Mouse (Mus musculus): ENCODE results near the gene Gdpd3. TPM values are rescaled to one million over a fixed set of nuclear protein-coding genes. Genes with fewer than 3 reads are reported as not detected.
A peak's percentile ranks its signal among the peaks of the same experiment; 100 is the strongest.

The Gdpd3 gene
- polyA plus RNA-seq, 1 experiment from 2014 or later, result 6.4 TPM

DNA sequence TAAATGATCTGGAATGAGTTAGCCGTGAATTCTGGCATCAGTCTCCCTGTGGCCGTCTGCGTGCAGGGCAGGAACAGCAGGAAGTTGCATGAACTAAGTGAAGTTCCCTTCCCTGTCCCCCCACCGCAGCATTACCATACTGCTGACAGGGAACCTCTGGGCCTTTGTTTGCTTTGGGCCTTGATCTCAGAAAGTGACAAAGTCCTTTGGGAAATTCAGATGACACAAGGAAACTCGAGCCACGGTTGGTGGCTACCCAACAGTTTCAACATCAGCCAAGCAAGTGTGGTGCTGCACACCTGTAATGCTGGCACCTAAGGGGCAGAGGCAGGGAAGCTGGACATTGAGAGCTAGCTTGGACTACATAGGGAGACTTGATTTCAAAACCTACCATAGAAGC is 19.3 kb upstream of the Gdpd3 start:
- Histone ChIP-seq H3K36me3 (ENCODE audit: insufficient read depth, low read length) (no peaks in the 10 kb centered on the region), H3K27me3 (ENCODE audit: insufficient read depth, low read length) (no peaks in the 10 kb centered on the region), H3K4me2 (ENCODE audit: low read length) (no peak overlapping the region), H3K27ac (no peak overlapping the region), H3K9ac (ENCODE audit: low read depth, low read length) (no peak overlapping the region), H3K4me3 (replicated peaks; ENCODE audit: low read depth, low read length) (no peak overlapping the region), H3K9me3 (replicated peaks; ENCODE audit: low read length) (no peaks in the 10 kb centered on the region), H3K4me1 (replicated peaks; ENCODE audit: insufficient read depth, low read length) (no peaks in the 10 kb centered on the region)
- WGBS, result 27% methylated on average over 6 of the region's 6 CpGs
- DNase-seq (ENCODE audit: low spot score), result no peak
- ATAC-seq (replicated peaks; ENCODE audit: low FRiP score, low read depth), result no peak
- TF ChIP-seq CTCF (IDR thresholded peaks at IDR 0.05; ENCODE audit: low read depth), result no peak

GRCm38 (mm10) chr7:126748824-126749223 is 17.3 kb upstream of the Gdpd3 start:
- Histone ChIP-seq H3K4me2 (ENCODE audit: low read length) (no peak overlapping the region), H3K27ac (no peak overlapping the region), H3K9ac (ENCODE audit: low read depth, low read length) (no peak overlapping the region), H3K4me3 (replicated peaks; ENCODE audit: low read depth, low read length) (no peak overlapping the region), H3K36me3 (ENCODE audit: insufficient read depth, low read length) (no peaks in the 10 kb centered on the region), H3K27me3 (ENCODE audit: insufficient read depth, low read length) (no peaks in the 10 kb centered on the region), H3K9me3 (replicated peaks; ENCODE audit: low read length) (no peaks in the 10 kb centered on the region), H3K4me1 (replicated peaks; ENCODE audit: insufficient read depth, low read length) (no peaks in the 10 kb centered on the region)
- ATAC-seq (replicated peaks; ENCODE audit: low FRiP score, low read depth) (no peak), DNase-seq (ENCODE audit: low spot score) (no peak)
- no peak for TF ChIP-seq CTCF (IDR thresholded peaks at IDR 0.05; ENCODE audit: low read depth)
- WGBS, result 76% methylated on average over 7 of the region's 7 CpGs

DNA sequence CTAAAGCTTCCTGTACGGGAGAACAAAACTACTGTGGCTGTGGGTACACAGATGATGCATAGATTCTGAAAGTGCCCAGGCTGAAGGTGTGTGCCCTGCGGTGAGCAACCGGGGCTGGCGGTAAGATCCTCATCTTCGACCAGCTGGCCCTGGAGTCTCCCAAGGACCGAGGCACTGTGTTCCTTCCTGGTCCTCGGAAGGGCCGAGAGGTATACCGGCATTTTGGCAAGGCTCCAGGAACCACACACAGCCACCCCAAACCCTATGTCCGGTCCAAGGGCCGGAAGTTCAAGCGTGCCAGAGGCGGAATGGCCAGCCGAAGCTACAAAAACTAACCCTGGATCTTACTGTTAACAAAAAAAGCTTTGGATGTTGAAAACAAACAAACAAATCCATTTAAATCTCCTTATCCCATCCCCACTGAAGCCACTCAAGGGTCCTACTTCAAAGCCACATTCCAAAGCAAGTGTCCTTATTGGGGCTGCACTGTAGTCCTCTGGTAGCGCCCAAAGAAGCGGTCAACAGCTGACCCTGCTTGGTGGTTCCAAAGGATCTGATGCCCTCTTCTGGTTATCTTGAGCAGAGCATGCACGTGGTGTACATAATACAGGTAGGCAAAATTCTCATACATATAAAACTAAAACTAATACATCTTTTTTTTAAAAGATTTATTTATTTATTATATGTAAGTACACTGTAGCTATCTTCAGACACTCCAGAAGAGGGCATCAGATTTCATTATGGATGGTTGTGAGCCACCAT is 16.4 kb upstream of the Gdpd3 start:
- H3K9ac ChIP-seq (ENCODE audit: low read depth, low read length), result no peak overlapping the region
- H3K4me2 ChIP-seq (ENCODE audit: low read length), result no peak overlapping the region
- 90% methylated on average over 17 of the region's 17 CpGs for WGBS
- DNase-seq (ENCODE audit: low spot score) (no peak), ATAC-seq (replicated peaks; ENCODE audit: low FRiP score, low read depth) (no peak)
- H3K36me3 ChIP-seq (ENCODE audit: insufficient read depth, low read length), result no peaks in the 10 kb centered on the region
- no peaks in the 10 kb centered on the region for H3K9me3 ChIP-seq (replicated peaks; ENCODE audit: low read length)
- H3K4me3 ChIP-seq (replicated peaks; ENCODE audit: low read depth, low read length), result no peak overlapping the region
- H3K27me3 ChIP-seq (ENCODE audit: insufficient read depth, low read length), result no peaks in the 10 kb centered on the region
- no peak overlapping the region for H3K27ac ChIP-seq
- H3K4me1 ChIP-seq (replicated peaks; ENCODE audit: insufficient read depth, low read length), result no peaks in the 10 kb centered on the region
- TF ChIP-seq CTCF (IDR thresholded peaks at IDR 0.05; ENCODE audit: low read depth), result peak; percentile 19; the same call in 1 of the 2 replicates

DNA sequence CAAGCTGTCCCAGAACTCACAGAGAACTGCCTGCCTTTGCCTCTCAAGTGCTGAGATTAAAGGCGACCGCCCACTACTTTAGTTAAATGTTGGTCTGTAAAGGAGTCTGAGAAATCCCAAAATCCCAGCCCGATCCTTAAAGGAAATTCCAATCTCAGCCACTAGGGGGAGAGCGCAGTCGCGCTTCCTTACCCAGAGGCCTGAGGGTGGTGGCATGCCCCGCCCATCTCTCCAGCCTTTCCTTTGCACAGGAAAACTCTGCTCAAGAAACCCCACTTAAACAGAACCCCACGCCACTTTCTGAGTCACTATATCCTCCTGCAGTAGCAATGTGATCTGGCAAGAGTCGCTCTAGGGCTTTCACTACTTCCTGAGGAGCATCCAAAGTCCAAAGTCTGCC is 11.3 kb upstream of the Gdpd3 start:
- ATAC-seq (replicated peaks; ENCODE audit: low FRiP score, low read depth) (peak; percentile 60), DNase-seq (ENCODE audit: low spot score) (peak; percentile 92)
- H3K9me3 ChIP-seq (replicated peaks; ENCODE audit: low read length), result no peaks in the 10 kb centered on the region
- TF ChIP-seq CTCF (IDR thresholded peaks at IDR 0.05; ENCODE audit: low read depth), result peak; percentile 91
- no peak overlapping the region for H3K4me3 ChIP-seq (replicated peaks; ENCODE audit: low read depth, low read length)
- H3K4me1 ChIP-seq (replicated peaks; ENCODE audit: insufficient read depth, low read length), result no peaks in the 10 kb centered on the region
- under 1% methylated on average over 9 of the region's 9 CpGs for WGBS
- H3K36me3 ChIP-seq (ENCODE audit: insufficient read depth, low read length), result no peaks in the 10 kb centered on the region
- peak overlapping the region; percentile 29; the same call in 1 of the 2 replicates for H3K4me2 ChIP-seq (ENCODE audit: low read length)
- no peak overlapping the region; the same call in 1 of the 2 replicates for H3K9ac ChIP-seq (ENCODE audit: low read depth, low read length)
- 0 out of 2 replicates have a peak overlapping the region, but pooled peaks have one; percentile 37 for H3K27ac ChIP-seq
- no peaks in the 10 kb centered on the region for H3K27me3 ChIP-seq (ENCODE audit: insufficient read depth, low read length)

DNA sequence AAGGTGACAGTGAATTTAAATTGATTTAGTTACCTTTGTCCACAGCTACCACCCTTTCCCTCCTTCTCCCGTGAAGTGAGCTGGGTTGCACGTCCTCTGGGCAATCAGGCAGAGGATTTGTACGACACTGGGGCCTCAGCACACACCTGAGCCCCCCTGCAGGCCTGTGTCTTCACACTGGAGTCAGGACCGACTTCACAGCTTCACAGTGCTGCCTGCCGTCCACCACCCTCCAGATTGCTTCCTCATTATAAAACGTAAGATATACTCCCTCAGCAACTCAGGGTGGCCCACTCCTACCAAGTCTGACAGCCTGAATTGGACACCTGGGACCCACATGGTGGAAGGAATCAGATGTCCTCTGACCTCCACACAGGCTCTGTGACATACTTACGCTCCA is 7.6 kb upstream of the Gdpd3 start:
- Histone ChIP-seq H3K36me3 (ENCODE audit: insufficient read depth, low read length) (peaks cover 16% of the 10 kb centered on the region; the same call in 1 of the 2 replicates), H3K27me3 (ENCODE audit: insufficient read depth, low read length) (no peaks in the 10 kb centered on the region), H3K4me1 (replicated peaks; ENCODE audit: insufficient read depth, low read length) (peaks cover 9% of the 10 kb centered on the region; the same call in 1 of the 2 replicates), H3K9me3 (replicated peaks; ENCODE audit: low read length) (no peaks in the 10 kb centered on the region), H3K9ac (ENCODE audit: low read depth, low read length) (no peak overlapping the region), H3K27ac (no peak overlapping the region), H3K4me3 (replicated peaks; ENCODE audit: low read depth, low read length) (no peak overlapping the region), H3K4me2 (ENCODE audit: low read length) (no peak overlapping the region)
- ATAC-seq (replicated peaks; ENCODE audit: low FRiP score, low read depth) (no peak), DNase-seq (ENCODE audit: low spot score) (no peak)
- no peak for TF ChIP-seq CTCF (IDR thresholded peaks at IDR 0.05; ENCODE audit: low read depth)
- WGBS, result 66% methylated on average over 7 of the region's 7 CpGs

DNA sequence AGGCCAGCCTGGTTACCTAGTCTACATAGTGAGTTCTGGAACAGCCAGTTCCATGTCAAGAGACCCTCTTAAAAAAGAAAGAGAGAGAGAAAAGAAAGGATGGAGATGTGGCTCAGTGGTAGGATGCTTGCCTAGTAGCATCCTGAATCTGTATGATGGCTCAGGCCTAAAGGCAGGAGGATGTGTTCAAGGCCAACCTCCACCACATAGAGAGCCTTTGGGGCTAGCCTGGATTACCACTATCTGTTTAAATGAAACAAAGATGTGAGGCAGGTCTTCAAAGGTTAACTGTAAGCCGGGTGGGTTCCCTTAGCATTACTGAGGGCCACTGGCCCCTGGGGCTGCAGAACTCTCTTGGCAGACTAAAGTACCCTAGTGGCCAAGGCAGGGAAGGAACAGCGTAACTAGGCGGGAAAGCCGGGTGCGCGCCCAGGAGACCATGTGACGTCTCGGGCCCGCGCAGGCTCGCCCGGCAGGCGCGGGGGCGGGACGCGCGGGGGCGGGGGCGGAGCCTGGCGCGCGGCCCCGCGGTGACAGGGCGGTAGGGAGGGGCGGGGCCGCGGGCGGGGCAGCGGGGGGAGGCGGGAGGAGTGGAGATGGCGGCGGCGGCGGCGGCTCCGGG is 7.0 kb upstream of the Gdpd3 start, which contains the start of gene Mapk3:
Gene Mapk3 (plus strand): TSS at position 552 of the 622 bp plus-strand sequence.
- H3K4me3 ChIP-seq (replicated peaks; ENCODE audit: low read depth, low read length), result peak within 1 kb of the TSS; percentile 87
- H3K9ac ChIP-seq (ENCODE audit: low read depth, low read length), result peak within 1 kb of the TSS; percentile 81
- peaks cover 22% of the 10 kb centered on the region for H3K36me3 ChIP-seq (ENCODE audit: insufficient read depth, low read length)
- DNase-seq (ENCODE audit: low spot score) (peak; percentile 96), ATAC-seq (replicated peaks; ENCODE audit: low FRiP score, low read depth) (peak; percentile 64)
- H3K27me3 ChIP-seq (ENCODE audit: insufficient read depth, low read length), result no peaks in the 10 kb centered on the region
- WGBS, result 2% methylated on average over 30 of the region's 38 CpGs
- peaks cover 9% of the 10 kb centered on the region; the same call in 1 of the 2 replicates for H3K4me1 ChIP-seq (replicated peaks; ENCODE audit: insufficient read depth, low read length)
- peak within 1 kb of the TSS; percentile 93 for H3K27ac ChIP-seq
- peak within 1 kb of the TSS; percentile 76 for H3K4me2 ChIP-seq (ENCODE audit: low read length)
- no peaks in the 10 kb centered on the region for H3K9me3 ChIP-seq (replicated peaks; ENCODE audit: low read length)
- peak; percentile 73 for TF ChIP-seq CTCF (IDR thresholded peaks at IDR 0.05; ENCODE audit: low read depth)

All from kidney, postnatal 0 days (tissue).